Mouse (Mus musculus): Measurements from ENCODE around the gene Rp9.

DNA sequence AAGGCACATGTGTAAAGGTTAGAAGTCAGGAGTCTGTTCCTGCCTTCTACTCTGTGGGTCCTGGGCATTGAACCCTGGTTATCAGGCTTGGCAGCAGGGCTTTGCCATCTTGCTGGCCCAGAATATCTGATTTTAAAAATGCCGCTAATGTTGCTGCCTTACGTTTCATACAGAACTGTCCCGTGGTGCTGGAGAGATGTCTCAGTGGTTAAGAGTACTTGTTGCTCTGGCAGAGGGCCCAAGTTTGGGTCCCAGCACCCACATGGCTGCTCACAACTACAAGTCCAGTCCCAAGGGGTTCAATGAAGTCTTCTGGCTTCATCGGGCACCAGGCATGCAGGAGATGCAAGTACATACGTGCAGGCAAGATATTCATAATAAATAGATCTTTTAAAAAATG is 3.3 kb downstream of the Rp9 start:
- TF ChIP-seq CTCF (IDR thresholded peaks at IDR 0.05; ENCODE audit: borderline replicate concordance, insufficient read depth, low read length) = no peak
- no peak for TF ChIP-seq POLR2A (IDR thresholded peaks at IDR 0.05; ENCODE audit: low read depth, low read length)

Data from embryonic fibroblast, embryonic 13.5 days (primary cell).